Mouse (Mus musculus) adipocyte (in vitro differentiated cells): Measurements from ENCODE around the gene Pde4c.
A peak's percentile ranks its signal among the peaks of the same experiment; 100 is the strongest.

Experiments
- DNase-seq: peaks from one replicate; pipeline ENCODE4 v3.0.0-alpha.2; 2016; ENCODE audit warnings: low spot score

Pde4c gene

DNA sequence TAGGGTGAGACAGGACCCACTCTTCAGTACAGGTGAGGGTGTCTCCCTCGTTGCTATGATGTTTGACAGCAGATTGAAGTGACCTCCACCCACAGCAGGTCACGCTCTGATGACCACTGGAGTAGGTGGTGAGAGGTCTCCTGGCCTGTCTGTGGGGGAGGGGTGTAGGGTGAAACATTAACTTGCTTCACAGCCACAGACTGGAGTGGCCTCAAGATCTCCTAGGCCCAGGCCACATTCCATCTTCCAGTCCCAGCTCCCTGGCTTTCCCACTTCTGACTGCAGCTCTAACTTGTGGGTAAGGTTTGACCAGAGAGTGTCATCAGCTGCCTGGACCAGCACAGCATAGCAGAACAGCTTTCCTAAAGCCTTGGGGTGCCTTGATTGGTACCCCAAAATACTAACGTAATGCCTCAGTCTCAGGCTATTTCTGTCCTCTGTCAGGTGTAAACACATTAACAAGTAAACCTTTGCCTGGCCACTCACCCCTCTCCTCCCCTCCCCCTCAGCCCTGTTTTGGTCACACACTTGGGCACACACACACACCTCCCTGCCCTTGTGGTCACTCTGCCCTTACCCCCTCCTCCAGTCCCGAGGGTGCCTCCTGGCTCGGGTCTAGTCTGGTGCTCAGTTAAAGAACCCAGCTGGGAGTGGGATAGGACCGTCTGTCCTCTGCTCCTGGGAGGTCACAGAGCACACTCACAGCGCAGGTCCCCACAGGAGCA lies at the start of gene Pde4c:
TSS of gene Pde4c (plus strand) at position 235 of the 725 bp plus-strand sequence.
- no peak for DNase-seq

- DNase-seq = no peak
Observed at GRCm38 (mm10) chr8:70674109-70674508, 49.4 kb upstream of the Pde4c start.

GRCm38 (mm10) chr8:70674716-70675115 lies 48.8 kb upstream of the Pde4c start:
- DNase-seq = no peak

DNA sequence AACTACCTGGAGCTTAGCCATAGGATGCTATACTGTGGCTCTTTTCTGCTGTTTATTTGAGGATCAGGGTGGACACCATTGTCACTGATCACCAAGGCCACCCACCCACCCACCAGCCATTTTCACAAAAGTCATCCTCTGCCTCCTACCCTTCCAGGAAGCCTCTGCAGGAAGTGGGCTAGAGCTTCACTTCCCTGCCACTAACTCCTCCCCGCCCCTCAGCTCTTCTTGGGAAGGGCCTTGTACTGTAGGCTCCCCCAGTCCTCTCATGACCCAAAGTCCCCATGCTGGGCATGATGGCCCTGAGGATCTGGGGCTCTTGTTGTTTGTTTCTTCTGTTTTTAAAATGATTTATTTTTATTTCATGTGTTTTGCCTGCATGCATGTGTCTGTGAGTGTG lies 48.2 kb upstream of the Pde4c start:
- DNase-seq = no peak

- DNase-seq = no peak
Observed at GRCm38 (mm10) chr8:70677451-70678080, 46.0 kb upstream of the Pde4c start.

DNA sequence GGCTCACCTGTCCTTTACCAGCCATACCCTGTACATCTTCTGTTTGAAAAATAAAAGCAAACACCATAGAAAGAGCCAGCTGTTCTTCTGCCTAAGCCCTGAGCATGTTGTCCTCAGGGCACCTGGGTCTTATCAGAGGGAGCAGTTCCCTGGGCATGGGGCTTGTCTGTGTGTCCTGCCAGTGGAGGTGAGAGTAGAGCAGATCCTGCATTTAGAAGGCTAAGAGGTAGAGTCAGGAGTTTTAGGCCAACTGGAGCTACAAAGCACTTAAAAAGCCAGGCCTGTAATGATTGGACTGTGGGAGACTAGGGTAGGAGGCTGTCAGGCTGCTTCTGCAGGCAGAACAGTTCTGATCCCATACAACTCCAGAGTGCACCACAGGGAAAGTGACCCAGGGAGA lies 44.8 kb upstream of the Pde4c start:
- no peak for DNase-seq

DNA sequence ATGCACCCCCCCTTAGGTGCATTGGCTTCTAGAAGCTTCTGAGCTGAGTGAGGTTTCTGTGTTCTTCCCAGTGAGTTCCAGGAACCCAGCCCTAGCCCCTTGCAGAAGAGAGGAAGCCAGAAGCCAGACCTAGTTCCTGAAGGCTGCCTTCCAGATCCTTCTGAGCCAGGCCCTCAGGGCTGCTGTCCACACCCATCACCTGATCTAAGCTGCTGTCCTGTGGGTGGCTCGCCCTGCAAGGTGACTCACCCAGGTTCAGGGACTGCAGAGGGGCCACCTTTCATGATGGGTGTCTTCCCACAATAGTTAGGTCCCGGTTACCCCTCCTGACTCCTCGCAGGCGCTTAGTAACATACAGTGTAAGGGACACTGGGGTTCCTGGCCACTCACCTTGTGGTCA lies 44.1 kb upstream of the Pde4c start:
- no peak for DNase-seq

GRCm38 (mm10) chr8:70680039-70680438 lies 43.5 kb upstream of the Pde4c start:
- DNase-seq = peak; percentile 49

GRCm38 (mm10) chr8:70681410-70681809 lies 42.1 kb upstream of the Pde4c start:
- no peak for DNase-seq

DNA sequence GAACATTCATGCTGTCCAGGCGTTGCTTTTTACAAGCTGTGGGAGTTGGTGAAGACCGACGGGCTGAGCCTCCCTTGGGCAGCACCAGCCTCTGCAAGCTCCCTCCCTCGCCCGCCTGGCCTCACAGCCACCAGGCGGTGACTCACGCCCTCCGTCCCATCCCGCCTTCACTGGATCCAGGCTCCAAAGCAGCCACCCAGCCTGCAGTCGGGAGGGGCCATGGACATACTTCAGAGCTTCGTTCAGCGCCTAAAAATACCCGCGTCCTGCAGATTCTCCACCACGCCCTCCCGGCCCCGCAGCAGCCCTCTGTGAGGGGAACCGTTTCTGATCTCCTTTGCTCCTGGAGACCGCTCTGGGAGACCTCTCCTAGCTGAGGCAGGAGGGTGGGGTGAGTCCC lies 41.3 kb upstream of the Pde4c start:
- DNase-seq = no peak

DNA sequence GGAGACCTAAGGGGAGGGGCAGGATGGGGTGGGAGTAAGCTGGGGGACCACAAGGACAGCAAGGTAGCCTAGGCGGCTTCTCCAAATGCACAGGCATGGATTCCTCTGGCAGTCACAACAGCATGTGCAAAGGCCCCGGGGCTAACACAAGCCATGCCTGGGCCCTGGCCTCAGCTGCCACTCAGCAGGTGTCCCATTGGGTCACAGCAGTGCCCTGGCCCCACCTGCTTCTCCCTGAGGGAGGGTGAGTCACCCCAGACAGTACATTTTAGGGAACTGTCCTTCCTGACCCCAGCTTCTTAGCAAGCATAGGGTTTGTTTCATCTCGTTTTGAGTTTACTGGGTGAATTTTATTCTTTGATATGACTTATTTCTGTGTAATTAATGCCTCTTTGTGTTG lies 40.8 kb upstream of the Pde4c start:
- DNase-seq = no peak

DNA sequence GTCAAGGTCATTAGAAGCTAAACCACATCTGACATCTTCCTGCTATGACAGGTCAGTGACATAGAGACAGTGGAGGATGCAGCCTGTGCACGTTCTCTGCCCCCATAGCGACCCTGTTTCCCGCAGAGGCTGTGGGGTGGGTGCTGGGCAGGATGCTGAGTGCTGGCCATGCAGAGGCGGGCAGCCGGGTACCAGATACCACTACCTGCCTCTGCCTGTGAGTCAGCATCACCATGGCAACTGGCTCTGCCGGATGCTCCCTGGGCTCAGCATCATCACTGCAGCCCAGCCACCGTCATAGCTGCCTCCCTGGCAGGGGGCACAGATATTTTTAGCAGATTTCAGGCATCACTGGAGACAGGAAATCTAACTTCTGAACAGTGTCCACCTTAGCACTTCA lies 39.2 kb upstream of the Pde4c start:
- no peak for DNase-seq

DNA sequence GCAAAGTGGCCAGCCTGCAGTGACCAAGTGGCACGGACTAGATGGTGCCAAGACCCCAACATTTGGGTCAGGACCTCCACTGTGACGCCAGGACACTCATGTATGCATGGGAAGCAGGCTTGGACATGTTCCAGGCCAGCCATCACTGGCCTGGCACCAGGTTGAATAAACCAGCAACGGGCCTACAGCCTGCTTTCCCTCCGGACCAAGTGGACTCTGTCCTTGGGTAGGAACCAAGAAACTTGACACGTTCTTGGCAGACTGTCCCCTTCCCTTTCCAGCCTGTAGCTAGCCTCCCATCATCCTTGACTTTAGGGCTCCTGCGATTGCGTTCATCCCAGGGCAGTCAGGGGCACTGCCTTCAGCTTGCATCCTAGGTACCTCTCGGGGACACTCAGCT lies 35.9 kb upstream of the Pde4c start:
- DNase-seq = peak; percentile 95

DNA sequence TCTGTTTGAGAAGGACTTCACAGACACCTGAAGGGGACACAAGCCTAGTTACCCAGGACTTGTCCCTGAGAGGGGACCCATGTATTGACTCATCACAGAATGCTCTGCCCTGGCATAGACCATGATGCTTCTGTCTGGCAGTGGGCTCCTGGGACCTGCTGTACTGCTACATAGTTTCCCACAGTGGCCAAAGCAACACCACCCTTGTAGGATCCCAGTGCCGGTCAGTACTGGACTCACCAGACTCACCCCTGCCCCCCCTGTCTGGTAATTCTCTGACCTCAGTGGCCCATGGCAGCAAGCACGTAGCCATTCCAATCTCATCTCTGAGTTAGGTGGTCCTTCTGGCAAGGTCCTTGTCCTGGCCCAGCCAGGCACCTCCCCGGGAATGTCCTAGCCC lies 35.4 kb upstream of the Pde4c start:
- no peak for DNase-seq

- DNase-seq = peak; percentile 60
Observed at GRCm38 (mm10) chr8:70689892-70690390, 33.6 kb upstream of the Pde4c start.

DNA sequence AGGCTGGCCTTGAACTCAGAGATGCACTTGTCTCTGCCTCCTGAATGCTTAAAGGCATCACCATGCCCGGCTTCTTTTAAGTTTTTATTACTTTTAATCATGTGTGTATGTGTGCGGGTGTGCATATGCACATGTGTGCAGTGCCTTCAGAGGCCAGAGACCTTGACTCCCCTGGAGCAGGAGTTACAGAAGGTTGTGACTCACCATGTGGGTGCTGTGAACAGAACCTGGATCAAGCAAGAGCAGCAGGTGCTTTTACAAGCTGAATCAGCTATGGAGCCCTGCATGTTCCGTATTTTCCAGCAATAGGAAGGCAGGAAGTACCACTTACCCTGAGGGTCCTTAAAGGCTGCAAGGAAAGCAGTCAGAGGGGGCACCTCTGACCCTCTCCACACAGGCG lies 32.3 kb upstream of the Pde4c start:
- DNase-seq = no peak

- DNase-seq = no peak
Observed at GRCm38 (mm10) chr8:70691727-70692231, 31.7 kb upstream of the Pde4c start.

- no peak for DNase-seq
Observed at GRCm38 (mm10) chr8:70693636-70694035, 29.9 kb upstream of the Pde4c start.

GRCm38 (mm10) chr8:70695318-70696018 lies 28.1 kb upstream of the Pde4c start:
- DNase-seq = no peak

DNA sequence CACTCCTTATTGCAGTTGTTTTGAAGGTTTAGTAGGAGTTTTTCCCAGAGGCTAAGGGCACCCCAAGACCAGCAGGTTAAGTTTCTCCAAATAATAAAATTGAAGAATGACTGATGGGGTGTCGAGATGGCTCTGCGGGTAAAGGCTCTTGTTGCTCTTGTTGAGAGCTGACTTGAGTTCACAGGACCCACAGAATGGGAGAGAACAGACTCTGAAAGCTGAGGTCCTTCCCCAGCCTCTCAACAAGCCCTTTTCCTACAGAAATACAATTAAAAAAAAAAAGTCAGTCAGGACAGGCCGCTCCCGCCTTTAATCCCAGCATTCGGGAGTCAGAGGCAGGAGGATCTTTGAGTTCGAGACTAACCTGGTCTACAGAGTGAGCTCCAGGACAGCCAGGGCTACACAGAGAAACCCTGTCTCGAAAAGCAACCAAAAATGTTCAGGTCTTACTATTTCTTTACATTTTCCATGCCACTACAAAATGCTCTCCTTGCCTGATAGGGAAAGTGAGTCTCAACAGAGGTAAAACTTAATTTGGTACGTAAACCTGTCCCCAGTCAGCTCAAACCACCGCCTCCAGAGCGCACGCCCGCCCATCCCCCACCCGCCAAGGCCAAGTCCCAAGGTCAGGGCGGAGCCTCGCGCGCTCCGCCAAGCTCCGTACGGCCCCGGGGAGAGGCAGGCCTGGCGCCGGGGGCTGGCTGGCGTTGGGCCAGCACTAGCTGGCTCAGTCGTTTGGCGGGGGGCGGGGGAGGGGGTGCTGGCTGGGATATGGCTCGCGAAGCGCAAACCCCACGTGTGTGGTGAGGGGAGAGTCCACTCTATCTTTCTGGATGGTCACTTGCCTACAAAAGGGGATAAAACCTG lies 27.3 kb upstream of the Pde4c start:
- DNase-seq = no peak

GRCm38 (mm10) chr8:70696946-70697345 lies 26.6 kb upstream of the Pde4c start:
- DNase-seq = no peak
